Mouse (Mus musculus) G1E (cell line): ENCODE measurements around the gene Sez6. TPM values are rescaled to one million over a fixed set of nuclear protein-coding genes. Genes with fewer than 3 reads are reported as not detected.

Experiments
- ATAC-seq: 2 replicates; pipeline ENCODE4 v1.8.0; 2016; ENCODE audit warnings: mild to moderate bottlenecking; ENCODE audit not compliant: insufficient number of reproducible peaks, poor library complexity, low FRiP score, severe bottlenecking; ENCODE audit errors: extremely low read depth
- DNase-seq: peaks from one replicate; pipeline ENCODE4 v3.0.0; 2012; ENCODE audit warnings: low spot score
- H3K27me3 ChIP-seq: 2 replicates; pipeline ENCODE4 v1.6.1; 2012; ENCODE audit warnings: mild to moderate bottlenecking, low read length, inconsistent platforms; ENCODE audit not compliant: insufficient read depth
- H3K36me3 ChIP-seq: replicated peaks from 2 replicates; pipeline ENCODE3; 2012; ENCODE audit warnings: mild to moderate bottlenecking, inconsistent platforms
- H3K4me1 ChIP-seq: 2 replicates; pipeline ENCODE4 v1.6.1; 2012; ENCODE audit warnings: low read depth, low read length, inconsistent platforms, mixed read lengths; ENCODE audit not compliant: insufficient read depth
- H3K4me3 ChIP-seq: 2 replicates; pipeline ENCODE4 v1.5.1; 2012; ENCODE audit warnings: low read depth, mild to moderate bottlenecking, inconsistent platforms, low read length, moderate library complexity, mixed read lengths
- H3K9me3 ChIP-seq: replicated peaks from 2 replicates; pipeline ENCODE4 v1.6.1; 2012; ENCODE audit warnings: inconsistent platforms
- CTCF ChIP-seq: IDR thresholded peaks from 2 replicates; pipeline ENCODE4 v1.5.1; 2012; ENCODE audit warnings: low read depth, low read length, inconsistent platforms, mixed read lengths
- GATA1 ChIP-seq: IDR thresholded peaks from 2 replicates; pipeline ENCODE4 v1.6.1; 2012; ENCODE audit warnings: borderline replicate concordance, low read length, inconsistent platforms, mixed read lengths
- GATA2 ChIP-seq: IDR thresholded peaks from 2 replicates; pipeline ENCODE4 v1.6.1; 2012; ENCODE audit warnings: low read depth, low read length, inconsistent platforms, borderline replicate concordance
- POLR2AphosphoS5 ChIP-seq: IDR thresholded peaks from 2 replicates; pipeline ENCODE4 v1.6.1; 2012; ENCODE audit warnings: low read depth, low read length, inconsistent platforms; ENCODE audit not compliant: insufficient replicate concordance
- TAL1 ChIP-seq: conservative IDR thresholded peaks from 2 replicates; pipeline ENCODE4 v1.6.1; 2012; ENCODE audit warnings: low read depth, low read length, inconsistent platforms, mixed read lengths
- polyA plus RNA-seq: library from polyadenylated mRNA; stranded (reverse); fragments of >175 nt; gene quantifications from 2 replicates; pipeline ENCODE4 v1.2.3, GENCODE M21; 2012
- total RNA-seq, 2 experiments: library from RNA; stranded (forward) in 1 of 2; stranded (reverse) in 1 of 2; fragments of 200-1000 nt in 1 of 2; fragments of >200 nt in 1 of 2; fragmentation: Nextera tagmentation in 1 of 2; gene quantifications; 2 replicates each; pipeline ENCODE4 v1.2.3; 2014 to 2017

Sez6 gene
- total and polyA plus RNA-seq, 3 experiments: 0.10 to 0.11 TPM; not detected in 1

- no peaks in the 10 kb centered on the region for H3K9me3 ChIP-seq
- H3K36me3 ChIP-seq: no peaks in the 10 kb centered on the region
- no peak overlapping the region for H3K4me3 ChIP-seq
- H3K4me1 ChIP-seq: no peaks in the 10 kb centered on the region
- no peak for TF ChIP-seq POLR2AphosphoS5
- DNase-seq (no peak), ATAC-seq (no peak)
- peaks cover 57% of the 10 kb centered on the region for H3K27me3 ChIP-seq
These were observed 15.9 kb upstream of the Sez6 start for GRCm38 (mm10) chr11:77914598-77915260.

GRCm38 (mm10) chr11:77916741-77917140, 13.9 kb upstream of the Sez6 start:
- H3K9me3 ChIP-seq: no peaks in the 10 kb centered on the region
- no peaks in the 10 kb centered on the region for H3K4me1 ChIP-seq
- no peak overlapping the region for H3K4me3 ChIP-seq
- no peaks in the 10 kb centered on the region for H3K36me3 ChIP-seq
- peaks cover 73% of the 10 kb centered on the region for H3K27me3 ChIP-seq
- DNase-seq (no peak), ATAC-seq (no peak)
- TF ChIP-seq GATA2 (no peak), POLR2AphosphoS5 (no peak), GATA1 (no peak), TAL1 (no peak), CTCF (no peak)

- no peaks in the 10 kb centered on the region for H3K4me1 ChIP-seq
- no peak overlapping the region for H3K4me3 ChIP-seq
- peaks cover 77% of the 10 kb centered on the region for H3K27me3 ChIP-seq
- TF ChIP-seq POLR2AphosphoS5 (no peak), GATA2 (no peak), CTCF (no peak), TAL1 (no peak), GATA1 (no peak)
- H3K36me3 ChIP-seq: no peaks in the 10 kb centered on the region
- ATAC-seq: no peak
- no peaks in the 10 kb centered on the region for H3K9me3 ChIP-seq
- DNase-seq: no peak
These were observed 13.4 kb upstream of the Sez6 start for GRCm38 (mm10) chr11:77917166-77917565.

- ATAC-seq (no peak), DNase-seq (no peak)
- TF ChIP-seq CTCF (no peak), TAL1 (no peak), GATA1 (no peak), POLR2AphosphoS5 (no peak), GATA2 (no peak)
- H3K27me3 ChIP-seq: peaks cover 65% of the 10 kb centered on the region
- H3K4me1 ChIP-seq: no peaks in the 10 kb centered on the region
- H3K4me3 ChIP-seq: no peak overlapping the region
- no peaks in the 10 kb centered on the region for H3K36me3 ChIP-seq
- H3K9me3 ChIP-seq: no peaks in the 10 kb centered on the region
These were observed 7.3 kb upstream of the Sez6 start for GRCm38 (mm10) chr11:77923285-77923684.

DNA sequence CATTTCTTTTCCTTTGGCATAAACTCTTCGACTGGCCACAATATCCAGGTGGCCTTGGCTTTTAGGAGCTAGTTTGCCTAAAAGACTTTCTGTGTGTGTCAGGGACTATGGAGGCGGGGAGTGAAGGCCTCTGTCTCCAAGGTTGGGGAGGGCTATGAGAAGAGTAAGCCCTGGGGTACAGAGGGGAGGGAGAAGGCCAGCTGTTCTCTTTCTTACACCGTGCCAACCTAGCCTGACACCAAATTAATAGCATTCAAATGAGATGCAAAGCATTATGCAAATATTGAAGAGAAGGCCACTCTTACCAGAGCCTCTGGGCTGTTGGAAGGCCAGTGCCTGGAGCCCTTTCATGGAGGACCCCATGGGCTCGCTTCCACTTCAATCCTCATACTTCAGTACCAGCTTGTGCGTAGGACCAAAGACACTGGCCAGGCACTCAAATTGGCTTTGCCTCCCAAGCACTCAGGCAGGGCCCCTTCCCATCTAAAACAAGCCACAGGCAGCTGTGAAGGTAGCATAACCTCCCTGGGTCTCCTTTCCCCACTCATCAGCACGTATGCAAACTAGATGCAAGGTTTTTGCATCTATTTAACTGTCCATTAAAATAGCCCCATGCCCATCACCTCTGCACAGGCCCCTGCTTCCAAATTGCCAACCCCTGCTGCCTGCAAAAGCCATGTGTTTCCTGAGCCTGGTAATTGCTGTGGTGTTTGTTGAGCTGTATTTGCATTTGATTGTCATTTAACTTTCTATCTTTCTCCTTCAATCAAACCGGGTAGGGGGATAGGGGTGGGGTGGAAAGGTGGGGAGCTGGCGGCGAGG, 4.6 kb upstream of the Sez6 start:
- no peaks in the 10 kb centered on the region for H3K4me1 ChIP-seq
- H3K4me3 ChIP-seq: no peak overlapping the region
- H3K9me3 ChIP-seq: peaks cover 7% of the 10 kb centered on the region
- ATAC-seq (no peak), DNase-seq (no peak)
- no peaks in the 10 kb centered on the region for H3K36me3 ChIP-seq
- peaks cover 61% of the 10 kb centered on the region for H3K27me3 ChIP-seq
- TF ChIP-seq GATA1: no peak
- TF ChIP-seq GATA2: no peak
- no peak for TF ChIP-seq CTCF
- TF ChIP-seq TAL1: no peak
- TF ChIP-seq POLR2AphosphoS5: no peak

GRCm38 (mm10) chr11:77926666-77927065, 3.9 kb upstream of the Sez6 start:
- Histone ChIP-seq H3K9me3 (peaks cover 13% of the 10 kb centered on the region), H3K27me3 (peaks cover 58% of the 10 kb centered on the region), H3K4me3 (no peak overlapping the region), H3K36me3 (no peaks in the 10 kb centered on the region), H3K4me1 (no peaks in the 10 kb centered on the region)
- ATAC-seq (no peak), DNase-seq (no peak)
- TF ChIP-seq TAL1 (no peak), CTCF (no peak), GATA2 (no peak), GATA1 (no peak), POLR2AphosphoS5 (no peak)
